8 mouse cellular contexts compared by ENCODE assay signal in genomic region chr3:141465104-141465705, GRCm38 (mm10). TPM values are rescaled to one million over a fixed set of nuclear protein-coding genes. Genes with fewer than 3 reads are reported as not detected.
A peak's percentile ranks its signal among the peaks of the same experiment; 100 is the strongest.
DNase-seq lines count a peak whose midpoint lies in the region; ATAC-seq and TF ChIP-seq lines count a peak whose summit lies in the region.

Gene Unc5c (plus strand): TSS chr3:141465216.

- peak within 1 kb of the TSS; percentile 86 for H3K4me3 ChIP-seq in forebrain, postnatal 0 days (ENCODE audit: low read depth, low read length)
- peak within 1 kb of the TSS; percentile 77 for H3K4me3 ChIP-seq in lung, embryonic 14.5 days (ENCODE audit: low read depth, low read length)

- H3K27ac ChIP-seq in forebrain, postnatal 0 days (ENCODE audit: low read depth, low read length) = peak within 1 kb of the TSS; percentile 87
- peak within 1 kb of the TSS; percentile 94 for H3K27ac ChIP-seq in lung, embryonic 14.5 days (ENCODE audit: low read depth)

- ATAC-seq in forebrain, postnatal 0 days = peak; percentile 91
- peak; percentile 95 for ATAC-seq in lung, embryonic 14.5 days (ENCODE audit: insufficient read depth)
- ATAC-seq in CD4-positive, CD25-positive, alpha-beta regulatory T cell, adult 4 months = no peak

- no peaks in the 10 kb centered on the region for H3K36me3 ChIP-seq in forebrain, postnatal 0 days (ENCODE audit: insufficient read depth)
- H3K36me3 ChIP-seq in lung, embryonic 14.5 days (ENCODE audit: insufficient read depth) = 0 out of 2 replicates have a peak, but pooled peaks cover 1% of the 10 kb centered on the region

- H3K27me3 ChIP-seq in forebrain, postnatal 0 days (ENCODE audit: insufficient read depth, low read length) = no peaks in the 10 kb centered on the region
- H3K27me3 ChIP-seq in lung, embryonic 14.5 days (ENCODE audit: insufficient read depth, low read length) = peaks cover 16% of the 10 kb centered on the region

- no peaks in the 10 kb centered on the region for H3K9me3 ChIP-seq in forebrain, postnatal 0 days (ENCODE audit: low read length)
- H3K9me3 ChIP-seq in lung, embryonic 14.5 days (ENCODE audit: low read depth, low read length) = no peaks in the 10 kb centered on the region

- H3K9ac ChIP-seq in forebrain, postnatal 0 days = peak within 1 kb of the TSS; percentile 80
- H3K9ac ChIP-seq in lung, embryonic 14.5 days = peak within 1 kb of the TSS; percentile 79

- under 1% methylated on average over 61 of the region's 61 CpGs for WGBS in forebrain, postnatal 0 days
- WGBS in lung, embryonic 14.5 days = under 1% methylated on average over 60 of the region's 61 CpGs

- peak; percentile 38; the same call in 1 of the 2 replicates for TF ChIP-seq CTCF in forebrain, postnatal 0 days (IDR thresholded peaks at IDR 0.05; ENCODE audit: low read depth)
- TF ChIP-seq CTCF in lung, embryonic 14.5 days (IDR thresholded peaks at IDR 0.05; ENCODE audit: low read depth) = peak; percentile 45

- H3K4me2 ChIP-seq in forebrain, postnatal 0 days (ENCODE audit: low read depth) = peak within 1 kb of the TSS; percentile 89
- peak within 1 kb of the TSS; percentile 81 for H3K4me2 ChIP-seq in lung, embryonic 14.5 days

- 0 out of 2 replicates have a peak, but pooled peaks cover 7% of the 10 kb centered on the region for H3K4me1 ChIP-seq in forebrain, postnatal 0 days (ENCODE audit: insufficient read depth)
- H3K4me1 ChIP-seq in lung, embryonic 14.5 days (ENCODE audit: insufficient read depth) = no peaks in the 10 kb centered on the region

- peak; percentile 76 for DNase-seq in ZHBTc4 (ENCODE audit: low read depth, low spot score)
- DNase-seq in cerebellum, adult 9-10 months = peak; percentile 94
- peak; percentile 78 for DNase-seq in forebrain, postnatal 0 days
- peak; percentile 68 for DNase-seq in heart, postnatal 4 days
- DNase-seq in layer of hippocampus, adult 8-10 months (ENCODE audit: low spot score in 2 of 2) = peak; percentile 78 to 79
- peak; percentile 92 for DNase-seq in lung, embryonic 14.5 days
- DNase-seq in ovary, adult 18-20 months (ENCODE audit: low spot score) = peak; percentile 65

RNA-seq across cellular contexts. Expression of gene Unc5c, which starts in this region (rescaled TPM):
- 28.3 and 30.6 TPM in 2 replicates for total RNA-seq in forebrain, postnatal 0 days (2014; rRNA removed)
- 5.5 and 9.2 TPM in 2 replicates for polyA plus RNA-seq in forebrain, postnatal 0 days (2015; fragmentation: Nextera tagmentation; extraction: Ambion mirVana)
- 1 to 10 TPM in 1 of 2 experiments, under 1 TPM in 1; 0.86 to 1.1 TPM for total RNA-seq in heart, postnatal 4 days (2021)
- total RNA-seq in layer of hippocampus, adult 8-10 months (2022) = 10 to 100 TPM; 43.6 to 54.1 (median 48.0) TPM
- 30.9 and 32.3 TPM in 2 replicates for polyA plus RNA-seq in lung, embryonic 14.5 days (2014; fragmentation: Nextera tagmentation; extraction: Ambion mirVana)
- polyA plus RNA-seq in CD4-positive, CD25-positive, alpha-beta regulatory T cell, adult 4 months (2017; shearing (Covaris generic)) = under 1 TPM; 0.13 to 0.16 TPM

Comparison
In these comparisons a context has a peak if more than half of its experiments do, and no peak if none do; other contexts are left out.
1. RNA of gene Unc5c (total RNA-seq): 43.6 to 54.1 TPM in layer of hippocampus, adult 8-10 months and 28.3 to 30.6 TPM in forebrain, postnatal 0 days; 0.86 to 1.1 TPM in heart, postnatal 4 days; every median in the first group is over 10 times any median in the second.
2. Peak in every context shown above with its lines, with median percentiles within 50 percentile points of each other: DNase-seq.